7 mouse cellular contexts compared by ENCODE assay signal in the genomic region with DNA sequence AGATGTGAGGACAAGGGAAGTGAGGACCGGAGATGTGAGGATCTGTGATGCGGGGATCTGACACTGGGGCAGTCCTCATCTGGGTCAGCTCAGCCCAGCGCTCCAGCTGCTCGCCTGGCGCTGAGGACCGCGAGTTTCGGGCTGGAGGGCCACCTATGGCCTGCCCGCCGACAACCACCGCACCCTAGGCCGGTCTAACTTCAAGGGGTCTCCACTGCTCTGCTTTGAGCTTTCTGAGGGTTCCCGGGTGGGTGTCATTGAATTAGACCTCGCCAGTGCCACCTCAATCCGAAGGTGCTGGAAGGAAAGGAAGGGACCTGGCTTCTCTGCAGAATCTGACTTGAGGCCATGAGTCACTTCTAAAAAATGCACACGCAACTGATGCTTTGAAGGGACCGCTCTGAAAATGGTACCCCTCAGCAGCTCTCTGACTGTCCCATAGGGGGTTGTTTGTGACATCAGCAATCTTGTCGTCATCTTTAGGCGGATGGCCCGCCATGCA. TPM values are rescaled to one million over a fixed set of nuclear protein-coding genes. Genes with fewer than 3 reads are reported as not detected.
DNase-seq lines count a peak whose midpoint lies in the region; ATAC-seq lines count a peak whose summit lies in the region.

No protein-coding gene starts in this region.

- peak overlapping the region; percentile 72 for H3K9ac ChIP-seq in forebrain, embryonic 11.5 days (ENCODE audit: low read length)
- H3K9ac ChIP-seq in liver, embryonic 12.5 days = peak overlapping the region; percentile 43; the same call in 1 of the 2 replicates

- peak; percentile 61; the same call in 1 of the 2 replicates for ATAC-seq in forebrain, embryonic 11.5 days (replicated peaks; ENCODE audit: low FRiP score)
- no peak for ATAC-seq in liver, embryonic 12.5 days

- 9% methylated on average over 20 of the region's 20 CpGs for WGBS in forebrain, embryonic 11.5 days
- 8% methylated on average over 20 of the region's 20 CpGs for WGBS in liver, embryonic 12.5 days (ENCODE audit: insufficient replicate concordance)

- peak overlapping the region; percentile 41 for H3K4me3 ChIP-seq in forebrain, embryonic 11.5 days (ENCODE audit: low read depth, low read length)
- H3K4me3 ChIP-seq in liver, embryonic 12.5 days = peak overlapping the region; percentile 59

- H3K27me3 ChIP-seq in forebrain, embryonic 11.5 days (ENCODE audit: control insufficient read depth, insufficient read depth, low read length) = peaks cover 3% of the 10 kb centered on the region; the same call in 1 of the 2 replicates
- H3K27me3 ChIP-seq in liver, embryonic 12.5 days (replicated peaks) = peaks cover 23% of the 10 kb centered on the region

- H3K27ac ChIP-seq in forebrain, embryonic 11.5 days (ENCODE audit: low read depth, low read length) = no peak overlapping the region
- H3K27ac ChIP-seq in liver, embryonic 12.5 days = no peak overlapping the region

- H3K4me2 ChIP-seq in forebrain, embryonic 11.5 days (ENCODE audit: low read depth, low read length, severe bottlenecking) = peak overlapping the region; percentile 73
- peak overlapping the region; percentile 78 for H3K4me2 ChIP-seq in liver, embryonic 12.5 days

- H3K4me1 ChIP-seq in forebrain, embryonic 11.5 days (replicated peaks; ENCODE audit: control insufficient read depth, insufficient read depth, low read length) = no peaks in the 10 kb centered on the region
- H3K4me1 ChIP-seq in liver, embryonic 12.5 days = 0 out of 2 replicates have a peak, but pooled peaks cover 12% of the 10 kb centered on the region

- H3K9me3 ChIP-seq in forebrain, embryonic 11.5 days (ENCODE audit: control insufficient read depth, low read length) = no peaks in the 10 kb centered on the region
- H3K9me3 ChIP-seq in liver, embryonic 12.5 days (replicated peaks) = no peaks in the 10 kb centered on the region

- peak; percentile 6 to 14 for DNase-seq in spleen, postnatal 10 days (ENCODE audit: low spot score in 2 of 2)
- no peak for DNase-seq in spleen, postnatal 14 days (ENCODE audit: low spot score in 2 of 2)
- DNase-seq in cerebellum, adult 11-12 months = peak; percentile 41
- peak; percentile 64 for DNase-seq in forebrain, embryonic 11.5 days (ENCODE audit: low spot score)
- peak; percentile 43 for DNase-seq in heart, postnatal 4 days
- DNase-seq in right cerebral cortex, postnatal 4 days = peak; percentile 10

- no peaks in the 10 kb centered on the region for H3K36me3 ChIP-seq in forebrain, embryonic 11.5 days (ENCODE audit: control insufficient read depth, insufficient read depth, low read length)
- no peaks in the 10 kb centered on the region for H3K36me3 ChIP-seq in liver, embryonic 12.5 days

RNA-seq across cellular contexts. Expression of gene Cap2, which starts 0.8 kb away (rescaled TPM):
- 6.4 and 8.3 TPM in 2 replicates for polyA plus RNA-seq in forebrain, embryonic 11.5 days (2014; fragmentation: Nextera tagmentation; extraction: Ambion mirVana)
- 100 to 1,000 TPM; 182 to 185 TPM for total RNA-seq in heart, postnatal 4 days (2021)
- 1.7 and 2.4 TPM in 2 replicates for polyA plus RNA-seq in liver, embryonic 12.5 days (2016; fragmentation: Nextera tagmentation; extraction: Ambion mirVana)

Comparison
In these comparisons a context has a peak if more than half of its experiments do, and no peak if none do; other contexts are left out.
1. DNase-seq: peak in spleen, postnatal 10 days (2 of 2), cerebellum, adult 11-12 months (single experiment), forebrain, embryonic 11.5 days (single experiment), heart, postnatal 4 days (single experiment) and right cerebral cortex, postnatal 4 days (single experiment); none in spleen, postnatal 14 days (0 of 2).